Mouse (Mus musculus) MEL (cell line): ENCODE measurements around the gene Tmem121. TPM values are rescaled to one million over a fixed set of nuclear protein-coding genes. Genes with fewer than 3 reads are reported as not detected.

ENCODE experiments used
- DNase-seq: peaks from one replicate; pipeline ENCODE4 v3.0.0; 2011; ENCODE audit warnings: low read depth, low spot score
- H3K27ac ChIP-seq: 2 replicates; pipeline ENCODE4 v1.5.1; 2012; ENCODE audit warnings: low read depth, mild to moderate bottlenecking, control low read depth, low read length, moderate library complexity; ENCODE audit not compliant: control insufficient read depth
- H3K27me3 ChIP-seq, 2 experiments: fragments of 150-350 bp in 1 of 2; sonication (generic) in 1 of 2; 2 replicates each; pipeline ENCODE4 v1.6.1; 2012; ENCODE audit warnings: low read length in 2 of 2, mild to moderate bottlenecking in 2 of 2, improper control_type of control experiment in 1 of 2, moderate library complexity in 1 of 2; ENCODE audit not compliant: insufficient read depth in 2 of 2, control insufficient read depth in 1 of 2
- H3K36me3 ChIP-seq, 2 experiments: 2 replicates each; pipeline ENCODE4 v1.6.1; 2012 to 2014; ENCODE audit warnings: low read length in 2 of 2, improper control_type of control experiment in 1 of 2, inconsistent platforms in 1 of 2, mild to moderate bottlenecking in 1 of 2; ENCODE audit not compliant: insufficient read depth in 2 of 2, control insufficient read depth in 1 of 2
- H3K4me1 ChIP-seq, 2 experiments: fragments of 150-350 bp in 1 of 2; sonication (generic) in 1 of 2; 2 replicates each; pipeline ENCODE4 v1.6.1; 2012; ENCODE audit warnings: low read length in 2 of 2, improper control_type of control experiment in 1 of 2, mild to moderate bottlenecking in 1 of 2; ENCODE audit not compliant: insufficient read depth in 2 of 2, control insufficient read depth in 1 of 2
- H3K4me3 ChIP-seq, 2 experiments: fragments of 150-350 bp in 1 of 2; sonication (generic) in 1 of 2; 2 replicates each; pipeline ENCODE4 v1.5.1; 2012; ENCODE audit warnings: low read depth in 2 of 2, low read length in 2 of 2, mild to moderate bottlenecking in 2 of 2, moderate library complexity in 2 of 2, control low read depth in 1 of 2, improper control_type of control experiment in 1 of 2; ENCODE audit not compliant: control insufficient read depth in 1 of 2, insufficient read depth in 1 of 2
- H3K79me2 ChIP-seq: 2 replicates; pipeline ENCODE4 v1.6.1; 2012; ENCODE audit warnings: mild to moderate bottlenecking, low read length, moderate library complexity; ENCODE audit not compliant: control insufficient read depth, poor library complexity, insufficient read depth
- H3K9ac ChIP-seq: 2 replicates; pipeline ENCODE4 v1.6.1; 2012; ENCODE audit warnings: low read depth, mild to moderate bottlenecking, control low read depth, low read length, moderate library complexity; ENCODE audit not compliant: control insufficient read depth, poor library complexity, severe bottlenecking
- H3K9me3 ChIP-seq: fragments of 150-350 bp; sonication (generic); replicated peaks from 2 replicates; pipeline ENCODE4 v1.6.1; 2012; ENCODE audit warnings: mild to moderate bottlenecking, low read length, improper control_type of control experiment, moderate library complexity; ENCODE audit not compliant: insufficient read depth
- BHLHE40 ChIP-seq: IDR thresholded peaks from 2 replicates; pipeline ENCODE4 v1.6.1; 2012; ENCODE audit warnings: low read depth, mild to moderate bottlenecking, inconsistent platforms, low read length, improper control_type of control experiment, borderline replicate concordance
- CHD1 ChIP-seq: IDR thresholded peaks from 2 replicates; pipeline ENCODE4 v1.6.1; 2012; ENCODE audit warnings: low read depth, mild to moderate bottlenecking, inconsistent platforms, low read length, improper control_type of control experiment
- CHD2 ChIP-seq: IDR thresholded peaks from 2 replicates; pipeline ENCODE4 v1.6.1; 2011; ENCODE audit warnings: low read length, improper control_type of control experiment
- E2F4 ChIP-seq: IDR thresholded peaks from 2 replicates; pipeline ENCODE4 v1.6.1; 2011; ENCODE audit warnings: low read depth, low read length, improper control_type of control experiment, borderline replicate concordance
- ELF1 ChIP-seq: IDR thresholded peaks from 2 replicates; pipeline ENCODE4 v1.6.1; 2014; ENCODE audit warnings: low read depth, mild to moderate bottlenecking, inconsistent platforms, low read length, improper control_type of control experiment, moderate library complexity
- EP300 ChIP-seq, 2 experiments: IDR thresholded peaks; 2 replicates each; pipeline ENCODE4 v1.6.1; 2011; ENCODE audit warnings: improper control_type of control experiment in 2 of 2, low read length in 2 of 2, low read depth in 1 of 2, mild to moderate bottlenecking in 1 of 2
- ETS1 ChIP-seq: IDR thresholded peaks from 2 replicates; pipeline ENCODE4 v1.6.1; 2012; ENCODE audit warnings: low read depth, mild to moderate bottlenecking, inconsistent platforms, low read length, improper control_type of control experiment, moderate library complexity
- GABPA ChIP-seq: IDR thresholded peaks from 2 replicates; pipeline ENCODE4 v1.6.1; 2012; ENCODE audit warnings: low read depth, mild to moderate bottlenecking, inconsistent platforms, low read length, improper control_type of control experiment, moderate library complexity
- GATA1 ChIP-seq: IDR thresholded peaks from 2 replicates; pipeline ENCODE4 v1.6.1; 2011; ENCODE audit warnings: low read depth, low read length, improper control_type of control experiment
- HCFC1 ChIP-seq: IDR thresholded peaks from 2 replicates; pipeline ENCODE4 v1.6.1; 2012; ENCODE audit warnings: low read depth, mild to moderate bottlenecking, inconsistent platforms, low read length, improper control_type of control experiment, moderate library complexity
- JUND ChIP-seq: IDR thresholded peaks from 2 replicates; pipeline ENCODE4 v1.6.1; 2011; ENCODE audit warnings: low read depth, mild to moderate bottlenecking, improper control_type of control experiment, low read length
- KAT2A ChIP-seq: conservative IDR thresholded peaks from 2 replicates; pipeline ENCODE4 v1.6.1; 2012; ENCODE audit warnings: low read depth, low read length, improper control_type of control experiment, inconsistent platforms
- MAFK ChIP-seq: IDR thresholded peaks from 2 replicates; pipeline ENCODE4 v1.6.1; 2011; ENCODE audit warnings: low read depth, mild to moderate bottlenecking, low read length, improper control_type of control experiment, borderline replicate concordance
- MAX ChIP-seq: IDR thresholded peaks from 2 replicates; pipeline ENCODE4 v1.6.1; 2011; ENCODE audit warnings: low read length, improper control_type of control experiment
- MAZ ChIP-seq: IDR thresholded peaks from 2 replicates; pipeline ENCODE4 v1.6.1; 2012; ENCODE audit warnings: low read depth, mild to moderate bottlenecking, inconsistent platforms, low read length, improper control_type of control experiment
- MEF2A ChIP-seq: IDR thresholded peaks from 2 replicates; pipeline ENCODE4 v1.6.1; 2014; ENCODE audit warnings: low read depth, mild to moderate bottlenecking, inconsistent platforms, low read length, improper control_type of control experiment; ENCODE audit not compliant: poor library complexity, insufficient replicate concordance, severe bottlenecking; ENCODE audit errors: extremely low read depth
- MXI1 ChIP-seq: IDR thresholded peaks from 2 replicates; pipeline ENCODE4 v1.6.1; 2011; ENCODE audit warnings: mild to moderate bottlenecking, low read depth, low read length, improper control_type of control experiment
- MYB ChIP-seq: IDR thresholded peaks from 2 replicates; pipeline ENCODE4 v1.6.1; 2011; ENCODE audit warnings: mild to moderate bottlenecking, low read depth, low read length, improper control_type of control experiment
- MYC ChIP-seq: IDR thresholded peaks from 2 replicates; pipeline ENCODE4 v1.6.1; 2011; ENCODE audit warnings: low read depth, mild to moderate bottlenecking, low read length, improper control_type of control experiment, moderate library complexity
- NELFE ChIP-seq: IDR thresholded peaks from 2 replicates; pipeline ENCODE4 v1.6.1; 2011; ENCODE audit warnings: low read depth, low read length, improper control_type of control experiment
- NRF1 ChIP-seq: IDR thresholded peaks from 2 replicates; pipeline ENCODE4 v1.6.1; 2014; ENCODE audit warnings: low read depth, mild to moderate bottlenecking, inconsistent platforms, low read length, improper control_type of control experiment, moderate library complexity; ENCODE audit not compliant: poor library complexity, insufficient read depth, severe bottlenecking
- POLR2AphosphoS2 ChIP-seq: IDR thresholded peaks from 2 replicates; pipeline ENCODE4 v1.6.1; 2011; ENCODE audit warnings: low read length, improper control_type of control experiment
- POLR2AphosphoS5 ChIP-seq: IDR thresholded peaks from 2 replicates; pipeline ENCODE4 v1.6.1; 2012; ENCODE audit warnings: low read depth, borderline replicate concordance, mild to moderate bottlenecking, inconsistent platforms, low read length, moderate library complexity, mixed read lengths
- RAD21 ChIP-seq: IDR thresholded peaks from 2 replicates; pipeline ENCODE4 v1.6.1; 2011; ENCODE audit warnings: mild to moderate bottlenecking, low read depth, low read length, improper control_type of control experiment
- RCOR1 ChIP-seq: IDR thresholded peaks from 2 replicates; pipeline ENCODE4 v1.6.1; 2012; ENCODE audit warnings: low read depth, mild to moderate bottlenecking, inconsistent platforms, low read length, improper control_type of control experiment
- SIN3A ChIP-seq: IDR thresholded peaks from 2 replicates; pipeline ENCODE4 v1.6.1; 2012; ENCODE audit warnings: low read length, improper control_type of control experiment, inconsistent platforms
- TBP ChIP-seq: IDR thresholded peaks from 2 replicates; pipeline ENCODE4 v1.8.0; 2011; ENCODE audit warnings: low read depth, low read length, improper control_type of control experiment
- UBTF ChIP-seq: IDR thresholded peaks from 2 replicates; pipeline ENCODE4 v1.6.1; 2012; ENCODE audit warnings: low read depth, mild to moderate bottlenecking, inconsistent platforms, low read length, improper control_type of control experiment, moderate library complexity, borderline replicate concordance; ENCODE audit not compliant: insufficient read depth
- USF1 ChIP-seq: IDR thresholded peaks from 2 replicates; pipeline ENCODE4 v1.6.1; 2014; ENCODE audit warnings: low read depth, mild to moderate bottlenecking, inconsistent platforms, low read length, improper control_type of control experiment, moderate library complexity
- ZC3H11A ChIP-seq: IDR thresholded peaks from 2 replicates; pipeline ENCODE4 v1.6.1; 2012; ENCODE audit warnings: low read depth, mild to moderate bottlenecking, inconsistent platforms, low read length, improper control_type of control experiment
- ZKSCAN1 ChIP-seq: IDR thresholded peaks from 2 replicates; pipeline ENCODE4 v1.6.1; 2012; ENCODE audit warnings: low read depth, mild to moderate bottlenecking, inconsistent platforms, low read length, improper control_type of control experiment, moderate library complexity
- ZMIZ1 ChIP-seq: IDR thresholded peaks from 2 replicates; pipeline ENCODE4 v1.6.1; 2012; ENCODE audit warnings: low read depth, mild to moderate bottlenecking, inconsistent platforms, low read length, improper control_type of control experiment, moderate library complexity
- ZNF384 ChIP-seq: IDR thresholded peaks from 2 replicates; pipeline ENCODE4 v1.6.1; 2012; ENCODE audit warnings: low read depth, mild to moderate bottlenecking, inconsistent platforms, low read length, improper control_type of control experiment
- polyA plus RNA-seq, 2 experiments: library from polyadenylated mRNA; stranded (reverse) in 1 of 2; unstranded in 1 of 2; fragments of >175 nt in 1 of 2; fragments of >200 nt in 1 of 2; gene quantifications; 2 replicates each; pipeline versions ENCODE4 v1.2.1 to v1.2.4; 2012; ENCODE audit warnings: low replicate concordance in 2 of 2, low read depth in 1 of 2; ENCODE audit not compliant: insufficient read length in 2 of 2, insufficient read depth in 1 of 2, missing spikeins in 1 of 2
- total RNA-seq: library from RNA; depleted of rRNA; stranded (reverse); fragments of 300-350 nt; gene quantifications from 2 replicates; pipeline ENCODE4 v1.2.3, GENCODE M21; 2012

The Tmem121 gene
- total and polyA plus RNA-seq, 3 experiments: 17.0 to 35.2 TPM; not detected in 1

GRCm38 (mm10) chr12:113221289-113221688 is 35.6 kb downstream of the Tmem121 start (continued):
- TF ChIP-seq BHLHE40 (peak; percentile 47; the same call in 1 of the 2 replicates), NELFE (no peak), RCOR1 (no peak), GATA1 (no peak), MEF2A (no peak), JUND (no peak)
- TF ChIP-seq, all 39 proteins: peak for 10

GRCm38 (mm10) chr12:113222121-113222636 is 36.4 kb downstream of the Tmem121 start:
- H3K27ac ChIP-seq: no peak overlapping the region
- peak overlapping the region; percentile 39 to 52 for H3K4me3 ChIP-seq
- TF ChIP-seq GABPA (no peak), E2F4 (no peak), POLR2AphosphoS5 (no peak), RCOR1 (no peak), MXI1 (no peak), ZNF384 (no peak), CHD1 (no peak), BHLHE40 (no peak), KAT2A (no peak; the same call in 1 of the 2 replicates), HCFC1 (peak; percentile 52; the same call in 1 of the 2 replicates), ZMIZ1 (no peak), GATA1 (no peak), ELF1 (peak; percentile 62; the same call in 1 of the 2 replicates), ZC3H11A (peak; percentile 56), ZKSCAN1 (no peak), CHD2 (no peak), SIN3A (peak; percentile 68), UBTF (no peak), MAFK (no peak), JUND (0 out of 2 replicates have a peak, but pooled peaks have one; percentile 11), MAZ (peak; percentile 92), MYB (no peak), RAD21 (peak; percentile 72), MYC (peak; percentile 48; the same call in 1 of the 2 replicates), ETS1 (0 out of 2 replicates have a peak, but pooled peaks have one; percentile 8), MAX (peak; percentile 36; the same call in 1 of the 2 replicates), POLR2AphosphoS2 (no peak), USF1 (no peak), TBP (no peak), NRF1 (peak; percentile 41; the same call in 1 of the 2 replicates), MEF2A (no peak), EP300 (IDR thresholded peaks at IDR 0.05; ENCODE audit: low read depth in 1 of 2, low read length in 2 of 2) (0 out of 4 replicates have a peak, but pooled peaks of 1 of the 2 experiments have one; percentile 23)

More at GRCm38 (mm10) chr12:113222121-113222636, 36.4 kb downstream of the Tmem121 start:
- peaks cover 3 to 10% of the 10 kb centered on the region in 2 experiments; a peak in 3 of 4 replicates for H3K4me1 ChIP-seq
- no peaks in the 10 kb centered on the region for H3K9me3 ChIP-seq
- DNase-seq: peak; percentile 97
- H3K27me3 ChIP-seq: no peaks in the 10 kb centered on the region
- H3K9ac ChIP-seq: peak overlapping the region; percentile 33
- no peaks in the 10 kb centered on the region for H3K79me2 ChIP-seq
- H3K36me3 ChIP-seq: no peaks in the 10 kb centered on the region
